Mouse (Mus musculus): ENCODE results near the gene Acsf3.

DNA sequence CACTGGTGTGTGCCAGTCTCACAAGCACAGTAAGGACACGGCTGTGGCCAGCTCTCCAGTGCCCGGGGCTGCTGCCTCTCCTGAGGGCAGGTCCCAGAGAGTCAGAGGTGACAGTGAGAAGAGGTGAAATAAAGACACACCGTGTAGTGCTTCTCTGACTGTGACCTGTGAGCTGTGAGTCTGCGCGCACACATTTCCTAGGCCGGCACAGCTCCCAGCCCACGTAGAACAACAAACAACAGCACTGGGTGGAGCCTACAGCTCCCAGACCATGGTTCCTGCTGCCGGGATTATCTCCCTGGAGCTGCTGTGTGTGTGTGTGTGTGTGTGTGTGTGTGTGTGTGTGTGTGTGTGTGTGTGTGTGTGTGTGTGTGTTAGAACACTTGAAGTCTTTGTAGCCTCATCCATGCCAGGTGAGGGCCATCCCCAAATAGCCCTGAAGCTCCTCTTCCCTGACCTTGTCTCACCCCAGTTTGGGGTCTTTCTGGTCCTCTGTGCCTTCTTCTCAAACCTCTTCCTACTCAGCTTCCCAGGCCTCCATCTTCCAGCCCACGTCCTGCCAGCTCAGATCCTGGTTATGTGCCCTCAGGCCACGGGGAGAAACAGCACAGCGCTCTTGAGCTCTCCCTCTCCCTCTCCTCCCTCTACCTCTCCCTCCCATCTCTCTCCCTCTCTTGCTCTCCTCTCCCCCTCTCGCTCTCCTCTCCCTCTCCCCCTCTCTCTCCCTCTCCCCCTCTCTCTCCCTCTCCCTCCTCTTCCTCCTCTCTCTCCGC, 42.6 kb downstream of the Acsf3 start:
- no peak for TF ChIP-seq POLR2A (IDR thresholded peaks at IDR 0.05; ENCODE audit: borderline replicate concordance, low read depth, low read length)
- no peak for TF ChIP-seq CTCF (IDR thresholded peaks at IDR 0.05; ENCODE audit: low read depth, low read length)

Data from bone marrow macrophage, adult 2 months (primary cell).